Mouse (Mus musculus) cerebral cortex, adult 2 months (tissue): ENCODE results near the gene Slc30a10.

ENCODE experiments used
- WGBS: fragments of 180-500 bp; shearing (Covaris S2); methylation state at CpG from one replicate; pipeline ENCODE4 v1.1.7; 2018; 5-methylcytosine and 5-hydroxymethylcytosine counted together

The Slc30a10 gene

DNA sequence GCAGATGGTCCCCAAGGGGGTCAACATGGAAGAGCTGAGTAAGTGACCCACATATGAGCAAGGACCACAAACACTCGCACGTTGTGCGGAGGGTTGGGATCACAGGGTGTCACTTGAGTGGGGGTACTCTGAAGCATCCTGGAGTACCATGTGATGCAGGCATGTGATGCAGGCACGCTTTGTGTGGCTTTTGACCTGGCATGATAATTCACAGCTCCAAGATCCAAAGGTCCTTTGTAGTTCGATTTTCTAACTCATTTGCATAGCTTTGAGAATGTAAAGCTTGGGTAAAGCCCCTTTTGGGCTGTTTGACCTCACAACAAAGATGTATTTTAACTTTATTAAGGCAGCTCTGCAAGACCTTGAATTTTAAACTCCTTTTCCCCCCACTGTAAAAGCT, 8.2 kb downstream of the Slc30a10 start:
- 78% methylated on average over 5 of the region's 5 CpGs for WGBS

DNA sequence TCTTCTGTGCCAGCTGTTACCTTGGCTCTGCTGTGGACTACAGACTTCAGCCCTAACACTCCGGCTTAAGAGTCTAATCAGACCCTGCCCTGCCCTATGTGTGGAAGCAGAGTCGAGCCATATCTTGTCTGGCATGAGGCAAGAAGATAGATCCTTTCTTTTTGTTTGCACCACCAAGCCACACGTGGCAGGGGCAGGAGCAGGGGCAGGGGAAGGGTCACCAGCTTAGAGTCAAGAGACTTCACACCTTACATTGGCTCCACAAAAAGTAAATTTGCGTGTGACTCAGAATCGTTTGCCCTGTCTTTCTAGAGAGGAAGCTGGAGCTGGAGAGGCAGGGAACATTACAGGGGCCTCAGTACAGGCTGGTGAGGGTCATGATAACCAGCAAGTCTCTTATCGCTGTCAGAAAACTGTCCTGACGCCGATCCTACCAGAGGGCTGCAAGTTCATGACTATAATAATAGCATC, 14.9 kb downstream of the Slc30a10 start:
- WGBS, result 89% methylated on average over 8 of the region's 8 CpGs

DNA sequence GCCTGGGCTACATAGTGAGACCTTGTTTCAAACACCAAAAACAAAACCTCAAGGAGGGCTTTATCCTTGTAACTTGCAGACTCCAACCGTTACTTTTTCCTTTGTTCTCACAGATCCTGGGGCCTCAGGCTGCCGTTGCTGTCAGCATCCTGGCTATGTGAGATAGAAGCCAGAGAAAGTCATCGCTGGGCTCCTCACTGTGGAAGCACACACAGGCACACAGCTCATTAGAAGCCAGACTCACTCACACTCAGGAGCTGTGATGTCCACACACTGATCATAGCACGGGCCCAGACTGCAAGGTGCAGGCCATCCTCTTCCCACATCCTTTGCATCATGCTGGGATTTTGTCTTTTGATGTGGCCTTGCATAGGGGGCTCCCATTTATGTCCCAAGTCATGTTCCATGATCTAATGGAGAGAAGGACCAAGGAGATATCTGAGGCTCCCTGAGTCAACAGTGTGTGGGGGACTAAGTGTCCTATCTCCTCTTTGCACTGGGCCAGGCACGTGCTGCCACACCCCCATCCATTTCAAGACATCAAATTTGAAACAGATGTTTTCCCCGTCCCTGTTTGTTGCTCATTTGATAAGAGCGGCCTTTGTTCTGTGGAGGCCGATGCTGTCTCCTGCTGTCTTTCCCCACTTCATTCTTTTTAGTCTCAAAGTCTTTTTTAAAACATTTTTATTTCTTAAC, 17.5 kb downstream of the Slc30a10 start:
- 67% methylated on average over 8 of the region's 8 CpGs for WGBS

DNA sequence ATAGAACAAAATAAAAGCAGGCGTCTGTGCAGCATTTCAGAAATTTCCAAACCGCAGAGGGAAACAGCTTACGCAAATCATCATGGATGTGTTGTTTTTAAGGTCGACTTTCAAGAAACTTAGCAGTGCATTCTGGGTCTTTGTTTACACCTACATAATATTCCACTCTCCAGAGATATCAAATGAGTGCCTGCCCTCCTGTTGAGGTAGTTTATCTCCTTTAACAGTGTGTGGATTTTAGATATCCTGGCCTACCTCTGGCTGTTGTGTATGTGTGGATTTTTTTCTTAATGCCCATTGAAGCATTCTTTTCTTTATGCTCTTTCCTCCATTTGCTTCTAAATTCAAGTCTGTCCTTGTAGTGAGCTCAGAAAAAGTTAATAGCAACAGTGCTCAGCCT, 18.1 kb downstream of the Slc30a10 start:
- WGBS, result 83% methylated on average over 4 of the region's 4 CpGs

DNA sequence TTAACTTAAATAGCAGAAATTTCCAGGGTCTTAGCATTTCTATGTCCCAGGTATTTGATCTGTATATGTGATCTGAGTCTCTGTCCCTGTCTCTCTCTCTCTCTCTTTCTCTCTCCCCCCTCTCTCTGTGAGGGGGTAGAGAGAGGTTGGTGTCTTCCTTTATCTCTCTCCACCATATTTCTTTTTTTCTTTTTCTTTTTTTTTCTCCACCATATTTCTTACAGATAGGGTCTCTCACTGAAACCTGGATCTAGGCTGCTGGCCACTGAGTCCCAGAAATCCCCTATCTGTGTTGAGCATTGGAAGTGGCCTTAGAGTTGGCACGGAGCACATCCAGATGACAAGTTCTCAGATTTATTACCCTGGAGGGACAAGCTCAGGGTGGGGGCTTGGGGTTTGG, 18.8 kb downstream of the Slc30a10 start:
- WGBS, result 100% methylated on average over 1 of the region's 1 CpGs

DNA sequence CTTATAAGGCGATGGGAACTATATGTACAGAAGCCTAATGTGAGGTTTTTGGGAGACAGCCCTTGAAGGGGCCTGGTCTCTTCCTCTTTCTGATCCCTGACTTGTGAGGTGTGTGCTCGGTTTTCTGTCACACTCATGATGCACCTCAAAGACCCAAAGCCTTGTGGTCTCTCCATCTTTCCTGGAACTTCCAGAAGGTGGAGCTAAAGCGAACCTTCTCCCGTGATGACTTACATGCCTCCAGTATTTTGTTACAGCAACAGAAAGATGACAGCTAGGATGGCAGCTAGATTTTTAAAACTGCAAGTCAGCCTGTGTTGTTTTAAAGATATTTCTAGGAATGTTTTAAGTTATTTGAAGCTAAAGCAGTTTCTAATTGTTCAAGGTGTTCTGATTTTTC, 25.2 kb downstream of the Slc30a10 start:
- 97% methylated on average over 4 of the region's 4 CpGs for WGBS

DNA sequence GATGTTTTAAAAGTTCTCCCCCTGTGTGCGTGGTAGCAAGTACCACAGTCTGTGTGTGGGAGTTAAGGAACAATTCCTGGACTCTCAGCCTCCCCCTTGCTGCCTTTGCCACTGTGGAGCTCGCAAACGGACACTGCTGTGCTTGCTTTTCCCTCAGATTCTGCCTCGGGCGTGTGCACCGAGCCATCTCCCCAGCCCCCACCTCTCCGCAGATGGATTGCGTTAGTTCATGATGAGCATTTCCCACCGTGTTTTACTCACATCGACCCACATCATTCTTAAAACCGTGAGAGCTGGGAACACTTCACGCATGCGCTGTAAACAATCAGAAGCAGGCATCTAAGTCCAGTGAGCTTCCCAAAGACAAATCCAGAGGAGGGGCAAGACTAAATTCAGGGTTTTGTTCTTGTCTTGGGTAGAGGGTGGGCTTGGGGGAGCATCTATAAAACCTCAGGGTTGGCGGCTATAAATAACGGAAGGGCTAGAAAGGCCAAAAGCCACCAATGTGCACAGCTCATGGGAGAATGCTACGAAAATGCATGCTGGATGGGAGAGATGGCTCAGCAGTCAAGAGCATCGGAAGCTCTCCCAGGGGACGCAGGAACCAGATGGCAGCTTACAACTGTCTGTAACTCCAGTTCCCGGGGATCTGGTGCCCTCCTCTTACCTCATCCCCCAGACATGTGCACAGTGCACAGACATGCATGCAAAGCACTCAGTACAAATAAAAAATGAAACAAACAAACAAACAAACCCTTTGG, 27.5 kb downstream of the Slc30a10 start:
- WGBS, result 42% methylated on average over 19 of the region's 19 CpGs

DNA sequence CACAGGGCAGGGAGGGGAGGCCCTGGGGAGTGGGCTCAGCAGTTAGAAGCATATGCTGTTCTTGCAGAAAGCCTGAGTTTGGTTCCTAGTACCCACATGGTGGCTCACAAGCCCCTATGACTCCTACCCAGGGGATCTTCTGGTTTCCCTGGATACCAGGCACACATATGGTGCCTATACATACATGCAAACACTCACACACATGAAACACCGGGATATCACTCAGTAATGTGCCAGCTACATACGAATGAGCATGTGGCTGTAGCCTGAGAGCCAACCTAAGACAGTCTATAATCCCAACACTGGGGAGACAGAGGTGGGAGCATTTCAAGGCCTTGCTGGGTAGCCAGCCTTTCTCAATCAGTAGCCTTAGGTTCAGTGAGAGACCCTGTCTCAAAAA, 28.1 kb downstream of the Slc30a10 start:
- WGBS, result 73% methylated on average over 2 of the region's 2 CpGs

DNA sequence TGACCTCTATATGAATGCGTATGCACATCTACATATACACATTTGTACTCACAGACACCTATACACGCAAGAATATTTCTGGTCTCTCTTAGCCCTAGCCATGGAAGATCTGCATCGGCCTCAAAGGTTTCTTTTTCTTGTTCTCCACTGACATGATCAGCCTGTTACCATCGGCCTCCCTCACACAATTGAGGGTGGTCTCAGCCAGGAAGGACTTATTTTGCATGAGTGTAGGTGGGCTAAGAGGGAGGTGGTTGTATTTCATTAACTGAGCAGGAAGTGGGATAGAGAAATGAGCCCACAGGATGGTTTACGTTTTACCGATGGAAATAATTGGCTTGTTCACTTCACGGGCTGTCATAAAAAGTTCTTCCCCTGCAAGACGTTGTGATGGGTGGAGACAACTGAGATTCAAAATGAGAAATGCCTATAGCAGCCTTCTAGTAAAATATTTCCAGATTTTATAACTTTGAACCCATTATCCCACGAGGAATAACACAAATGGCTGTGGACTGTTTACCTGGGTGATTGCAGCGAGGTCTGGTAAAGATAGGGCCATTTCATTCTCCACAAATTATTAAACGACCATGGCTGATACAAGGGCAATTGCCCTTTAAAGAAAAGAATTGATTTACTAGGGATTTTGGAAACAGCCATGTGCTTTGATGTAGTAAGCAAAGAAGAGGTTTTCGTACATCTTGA, 28.9 kb downstream of the Slc30a10 start:
- WGBS, result 79% methylated on average over 12 of the region's 12 CpGs

DNA sequence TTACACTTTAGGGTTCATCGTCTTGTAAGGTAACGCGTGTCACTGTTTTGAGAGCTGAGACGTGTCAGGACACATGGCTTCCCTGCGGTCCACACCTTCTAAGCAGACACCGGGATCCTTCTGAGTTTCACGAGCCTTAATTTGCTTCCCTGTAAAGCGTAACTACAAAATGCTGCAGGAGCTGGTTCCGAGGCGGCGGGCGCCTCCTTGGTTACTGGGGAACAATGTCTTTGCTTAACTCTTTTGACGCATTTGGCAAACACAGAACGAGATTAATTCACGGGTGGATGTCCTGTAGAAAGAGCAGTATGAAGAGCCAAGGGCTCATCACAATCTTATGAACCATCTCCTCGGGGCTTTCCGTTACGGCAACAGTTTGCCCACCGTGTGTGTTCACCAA, 29.6 kb downstream of the Slc30a10 start:
- 38% methylated on average over 19 of the region's 19 CpGs for WGBS

DNA sequence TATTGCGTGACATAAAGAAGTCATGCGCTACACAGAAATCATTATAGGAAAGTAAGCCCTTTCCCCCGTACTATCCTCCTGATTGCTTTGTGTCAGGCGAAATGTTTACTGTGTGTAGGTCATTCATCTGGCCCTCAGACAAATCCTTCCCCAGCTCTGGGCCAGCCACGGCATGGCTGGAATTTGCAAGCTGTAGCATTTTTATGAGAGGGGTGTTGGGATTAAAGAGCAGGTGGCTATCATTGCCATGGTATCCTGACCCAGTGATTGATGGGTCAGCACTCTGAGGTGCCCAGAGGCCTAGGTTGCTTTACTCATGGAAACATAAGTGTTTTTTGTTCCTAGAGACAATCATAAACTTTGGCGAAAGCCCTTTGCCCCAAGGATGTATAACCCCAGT, 35.2 kb downstream of the Slc30a10 start:
- WGBS, result 94% methylated on average over 6 of the region's 6 CpGs

DNA sequence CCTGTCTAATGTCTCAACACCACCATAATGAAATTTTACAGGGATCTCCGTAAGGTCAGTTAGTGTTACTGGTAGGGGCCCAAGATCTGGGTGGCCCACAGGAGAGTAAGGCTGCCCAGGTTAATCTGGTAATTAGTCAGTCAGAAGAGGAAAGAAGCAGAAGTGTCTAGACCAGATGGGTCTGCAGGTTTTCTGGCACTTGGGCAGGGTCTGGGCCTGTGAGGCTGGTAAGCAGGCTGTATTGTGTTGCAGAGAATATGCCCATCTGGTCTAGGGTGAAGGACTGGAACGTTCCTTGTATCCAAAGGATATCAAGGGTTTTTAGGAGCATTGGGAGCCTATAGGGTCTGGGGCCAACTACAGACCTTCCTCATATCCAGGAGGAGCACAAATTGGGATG, 36.0 kb downstream of the Slc30a10 start:
- 85% methylated on average over 2 of the region's 2 CpGs for WGBS

DNA sequence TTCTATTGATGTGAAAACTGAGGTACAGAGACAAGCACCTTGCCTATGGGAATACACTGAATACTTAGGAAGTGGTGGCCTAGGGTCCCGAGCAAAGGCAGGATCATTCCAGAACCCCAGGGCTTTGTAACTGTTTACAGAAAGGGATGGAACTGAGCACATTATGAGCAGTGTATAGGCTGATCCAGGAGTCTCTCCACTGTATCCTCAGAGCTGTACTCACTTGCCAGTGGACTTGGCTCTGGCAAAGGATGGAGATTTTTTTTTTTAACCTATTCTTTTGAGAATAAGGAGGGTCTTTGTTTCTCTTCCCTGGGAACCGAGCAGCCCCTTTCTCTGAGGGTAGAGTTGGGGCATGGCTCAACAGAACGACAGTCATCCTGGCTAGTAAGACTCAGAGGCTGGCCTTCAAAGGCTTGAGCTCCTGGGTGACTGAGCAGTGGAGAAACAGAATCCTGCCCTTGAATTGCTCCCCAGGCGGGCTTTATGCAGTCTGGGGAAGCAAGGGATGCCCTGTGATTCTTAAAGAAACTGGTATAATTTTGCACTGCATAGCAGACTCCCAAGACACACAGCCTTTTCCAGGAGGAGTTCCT, 38.9 kb downstream of the Slc30a10 start:
- 62% methylated on average over 4 of the region's 4 CpGs for WGBS

DNA sequence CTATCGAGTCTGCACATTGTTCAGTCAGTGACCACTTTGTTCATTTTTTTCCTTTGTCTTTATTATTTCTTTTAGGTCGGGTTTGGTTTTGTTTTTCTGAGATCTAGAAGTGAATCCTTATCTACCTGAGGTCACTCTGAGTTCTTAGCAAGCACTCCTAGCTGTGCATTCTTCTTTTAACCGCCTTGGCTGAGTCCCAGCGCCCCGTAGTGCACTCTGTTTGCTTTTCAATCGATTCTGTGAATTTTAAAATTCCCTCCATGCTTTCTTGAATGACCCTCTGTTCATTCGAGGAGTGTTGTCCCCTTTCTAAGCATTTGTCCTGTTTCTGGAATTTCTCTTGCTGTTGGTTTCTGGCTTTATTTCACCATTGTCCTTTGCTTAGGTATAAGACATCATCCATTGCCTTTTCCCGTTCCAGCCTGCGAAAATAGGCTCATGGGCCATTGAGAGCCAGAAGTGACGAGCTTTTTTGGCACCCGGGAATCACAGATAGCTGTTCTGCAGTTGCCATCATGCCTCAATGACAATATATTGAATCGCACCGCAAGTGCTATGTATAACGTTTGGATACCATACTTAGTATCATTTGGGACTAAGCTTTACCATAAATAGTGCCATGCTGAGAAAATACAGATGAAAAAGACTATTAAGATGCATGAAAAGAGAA, 42.3 kb downstream of the Slc30a10 start:
- 44% methylated on average over 14 of the region's 14 CpGs for WGBS

DNA sequence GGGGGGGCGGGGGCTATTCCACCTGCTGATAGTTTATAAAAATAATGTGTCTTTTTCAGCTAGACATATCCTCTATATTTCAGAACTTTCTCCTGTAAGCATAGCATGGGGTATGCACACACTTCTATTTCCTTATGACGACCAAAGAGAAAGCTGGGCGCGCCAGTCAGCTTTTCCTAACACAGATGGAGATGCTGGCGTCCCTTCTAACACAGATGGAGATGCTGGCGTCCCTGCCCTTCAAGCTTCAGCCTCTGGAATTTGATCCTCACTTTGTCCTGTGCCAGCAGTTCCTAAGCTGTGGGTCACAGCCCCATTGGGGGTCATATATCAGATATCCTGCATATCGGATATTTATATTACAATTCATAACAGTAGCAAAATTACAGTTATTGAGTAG, 46.0 kb downstream of the Slc30a10 start:
- whole genome bisulfite sequencing, result 58% methylated on average over 7 of the region's 7 CpGs

DNA sequence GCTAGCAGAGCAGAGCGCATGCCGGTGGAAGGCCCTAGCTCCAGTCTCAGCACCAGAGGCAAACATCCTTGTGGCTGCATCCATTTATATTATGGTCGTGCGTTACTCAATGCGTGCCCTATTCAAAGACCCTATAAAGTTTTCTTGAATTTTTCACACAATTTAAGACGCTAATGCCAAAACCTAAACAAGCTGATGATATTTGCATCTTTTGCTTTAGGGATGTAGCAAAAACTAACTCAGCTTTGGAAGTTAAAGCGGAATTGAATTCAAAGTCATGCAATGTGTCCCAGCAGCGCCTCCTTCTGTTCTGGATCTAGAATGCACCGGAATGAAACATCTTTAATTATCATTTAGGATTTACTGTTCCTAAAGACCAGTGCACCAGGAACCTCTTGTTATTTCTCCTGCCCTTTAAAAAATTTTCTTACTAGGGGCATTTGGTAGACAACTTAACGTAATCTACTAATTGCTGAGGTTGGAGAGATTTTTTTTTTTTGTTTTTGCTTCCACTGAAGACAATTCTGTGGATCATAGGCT, 47.2 kb downstream of the Slc30a10 start:
- 29% methylated on average over 10 of the region's 10 CpGs for WGBS

DNA sequence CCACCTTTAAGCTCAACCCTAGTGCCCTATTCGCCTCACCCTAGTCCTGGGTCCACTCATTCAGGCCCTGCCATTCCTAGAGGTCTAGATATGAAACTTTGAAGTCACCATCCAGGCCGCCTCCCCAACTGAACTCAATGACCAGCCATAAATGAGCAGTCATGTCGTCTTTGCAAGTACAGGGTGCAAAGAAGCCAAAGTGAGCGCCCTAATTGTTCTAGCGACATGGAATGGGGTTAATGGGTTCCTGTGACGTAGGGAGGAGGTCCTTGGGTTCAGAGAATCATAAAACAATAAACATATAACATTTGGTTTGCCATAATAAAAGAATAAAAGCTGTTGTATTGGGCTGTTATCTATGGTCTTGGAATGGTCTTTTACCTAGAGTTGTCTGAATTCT, 47.9 kb downstream of the Slc30a10 start:
- WGBS, result 74% methylated on average over 6 of the region's 6 CpGs

DNA sequence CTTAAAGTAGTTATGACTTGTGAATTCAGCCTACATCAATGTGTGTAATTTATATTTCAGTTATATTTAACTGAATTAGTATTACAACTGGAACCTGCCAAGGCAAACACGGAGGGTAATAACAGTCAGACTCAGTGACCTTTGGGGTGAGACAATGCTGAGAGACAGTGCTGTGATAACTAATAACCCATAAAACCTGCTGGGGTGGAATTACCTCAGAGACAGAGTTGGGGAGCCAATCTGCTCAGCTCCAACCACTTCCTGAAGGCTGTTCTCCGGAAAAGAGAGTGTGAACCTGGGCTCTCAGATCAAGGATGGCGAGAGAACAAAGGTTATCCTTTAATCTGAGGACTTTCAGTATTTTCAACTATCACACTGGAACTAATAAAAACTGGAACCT, 54.4 kb downstream of the Slc30a10 start:
- WGBS, result 65% methylated on average over 3 of the region's 3 CpGs

DNA sequence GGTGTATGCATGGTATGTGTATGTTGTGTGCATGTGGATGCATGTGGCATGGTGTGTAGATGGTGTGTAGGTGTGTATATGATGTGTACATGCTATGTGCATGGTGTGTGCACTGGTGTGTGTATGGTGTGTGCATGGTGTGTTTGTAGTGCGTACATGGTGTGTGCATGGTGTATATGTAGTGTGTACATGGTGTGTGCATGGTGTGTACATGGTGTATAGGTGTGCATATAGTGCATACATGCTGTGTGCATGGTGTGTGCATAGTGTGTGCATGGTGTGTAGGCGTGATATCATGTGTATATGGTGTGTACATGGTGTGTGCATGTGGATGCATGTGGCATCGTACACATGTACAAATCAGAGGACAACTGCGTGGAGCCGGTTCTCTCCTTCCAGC, 56.7 kb downstream of the Slc30a10 start:
- WGBS, result 93% methylated on average over 5 of the region's 5 CpGs

DNA sequence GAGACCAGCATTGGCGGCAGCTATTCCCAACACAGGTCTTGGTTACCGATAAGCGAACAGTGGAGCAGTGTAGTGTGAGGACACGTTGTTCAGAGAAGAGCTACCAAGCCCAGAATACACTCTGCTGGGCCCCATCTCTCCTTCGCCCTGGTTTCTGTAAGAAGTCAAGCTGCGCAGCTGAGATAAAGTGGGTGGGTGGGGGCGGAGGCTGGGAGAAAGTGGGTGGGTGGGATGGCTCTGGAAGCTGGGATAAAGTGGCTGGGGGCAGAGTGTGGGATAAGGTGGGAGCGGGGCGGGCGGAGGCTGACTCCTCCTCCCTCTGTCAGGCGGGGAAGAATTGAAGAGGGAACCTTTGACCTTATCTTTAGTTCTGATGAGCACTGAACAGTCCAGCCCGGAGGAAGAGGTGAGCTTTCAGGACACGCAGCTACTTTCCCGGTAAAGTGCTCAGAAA, 60.9 kb downstream of the Slc30a10 start:
- WGBS, result 74% methylated on average over 14 of the region's 14 CpGs

DNA sequence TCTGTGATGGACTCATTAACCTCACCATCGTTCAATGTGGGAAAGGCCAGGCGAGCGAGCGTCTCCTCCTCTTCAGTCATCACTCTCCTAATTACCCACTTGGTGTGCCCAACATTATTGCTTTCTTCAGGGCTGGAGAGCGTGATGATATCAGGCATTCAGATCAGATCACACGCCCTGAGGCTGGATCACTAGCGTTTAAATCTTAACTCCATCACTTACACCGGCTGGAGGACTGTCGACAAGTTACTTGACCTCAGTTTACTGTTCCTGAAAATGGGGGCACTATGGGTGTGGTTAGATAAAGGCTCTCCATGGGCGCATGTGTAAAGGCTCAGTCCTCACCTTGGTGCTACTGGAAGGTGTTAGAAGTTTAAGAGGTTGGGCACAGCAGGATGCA, 61.4 kb downstream of the Slc30a10 start:
- 66% methylated on average over 10 of the region's 10 CpGs for WGBS
